Mouse (Mus musculus): ENCODE results near the gene Ccdc38. TPM values are rescaled to one million over a fixed set of nuclear protein-coding genes. Genes with fewer than 3 reads are reported as not detected.

The Ccdc38 gene
- polyA plus RNA-seq, 1 experiment from 2014 or later: 0.68 TPM

GRCm38 (mm10) chr10:93520994-93521393, 19.4 kb upstream of the Ccdc38 start:
- 75% methylated on average over 4 of the region's 4 CpGs for WGBS

GRCm38 (mm10) chr10:93525329-93525728, 15.1 kb upstream of the Ccdc38 start:
- Histone ChIP-seq H3K36me3 (no peaks in the 10 kb centered on the region), H3K9ac (replicated peaks) (no peak overlapping the region), H3K4me1 (no peaks in the 10 kb centered on the region), H3K27ac (replicated peaks) (no peak overlapping the region), H3K9me3 (peaks cover 6% of the 10 kb centered on the region), H3K27me3 (no peaks in the 10 kb centered on the region), H3K4me2 (replicated peaks) (no peak overlapping the region), H3K4me3 (no peak overlapping the region)
- 86% methylated on average over 1 of the region's 1 CpGs for WGBS
- ATAC-seq (ENCODE audit: low FRiP score, low read depth): no peak

More at GRCm38 (mm10) chr10:93520994-93521393, 19.4 kb upstream of the Ccdc38 start:
- ATAC-seq (ENCODE audit: low FRiP score, low read depth): no peak
- Histone ChIP-seq H3K27me3 (no peaks in the 10 kb centered on the region), H3K4me3 (no peak overlapping the region), H3K4me1 (no peaks in the 10 kb centered on the region), H3K9me3 (no peaks in the 10 kb centered on the region), H3K36me3 (no peaks in the 10 kb centered on the region), H3K9ac (replicated peaks) (no peak overlapping the region), H3K4me2 (replicated peaks) (no peak overlapping the region), H3K27ac (replicated peaks) (no peak overlapping the region)

DNA sequence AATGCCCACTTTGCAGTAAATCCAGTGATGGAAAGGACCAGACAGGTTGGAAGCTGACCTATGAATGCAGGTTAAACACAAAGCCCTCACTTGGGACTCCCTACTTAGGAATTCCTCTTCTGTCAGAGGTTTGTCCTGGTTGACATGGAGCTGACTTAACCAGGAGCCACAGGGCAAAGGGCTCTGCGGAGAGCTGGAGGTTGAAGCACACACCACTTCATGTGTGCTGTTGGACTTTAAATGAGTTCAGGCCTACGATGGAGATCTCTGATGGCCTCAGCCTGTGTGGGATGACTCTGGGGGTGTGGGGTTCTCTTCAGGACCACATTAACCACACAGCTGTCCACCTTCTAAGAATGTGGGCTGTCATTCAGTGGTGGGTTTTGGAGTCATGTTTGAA, 2.1 kb upstream of the Ccdc38 start:
- H3K4me2 ChIP-seq (replicated peaks): no peak overlapping the region
- no peak overlapping the region for H3K9ac ChIP-seq (replicated peaks)
- no peaks in the 10 kb centered on the region for H3K9me3 ChIP-seq
- 94% methylated on average over 2 of the region's 2 CpGs for WGBS
- no peak overlapping the region for H3K27ac ChIP-seq (replicated peaks)
- no peak overlapping the region for H3K4me3 ChIP-seq
- peaks cover 45% of the 10 kb centered on the region for H3K27me3 ChIP-seq
- no peaks in the 10 kb centered on the region for H3K36me3 ChIP-seq
- peaks cover 18% of the 10 kb centered on the region for H3K4me1 ChIP-seq
- ATAC-seq (ENCODE audit: low FRiP score, low read depth): no peak

- Histone ChIP-seq H3K9me3 (no peaks in the 10 kb centered on the region), H3K36me3 (no peaks in the 10 kb centered on the region), H3K4me2 (replicated peaks) (no peak overlapping the region), H3K4me1 (peaks cover 18% of the 10 kb centered on the region), H3K27me3 (peaks cover 45% of the 10 kb centered on the region), H3K9ac (replicated peaks) (no peak overlapping the region), H3K4me3 (no peak overlapping the region), H3K27ac (replicated peaks) (no peak overlapping the region)
- WGBS: 59% methylated on average over 6 of the region's 6 CpGs
- ATAC-seq (ENCODE audit: low FRiP score, low read depth): no peak
Observed at GRCm38 (mm10) chr10:93538818-93539217, 1.6 kb upstream of the Ccdc38 start.

GRCm38 (mm10) chr10:93539775-93540430, 529 bp upstream of the Ccdc38 start, which contains the start of gene Amdhd1:
TSS of gene Amdhd1 (minus strand) at chr10:93540033.
- Histone ChIP-seq H3K4me2 (replicated peaks) (peak within 1 kb of the TSS; percentile 56), H3K27me3 (peaks cover 35% of the 10 kb centered on the region), H3K9ac (replicated peaks) (peak within 1 kb of the TSS; percentile 39; the same call in 1 of the 2 replicates), H3K36me3 (no peaks in the 10 kb centered on the region), H3K27ac (replicated peaks) (no peak within 1 kb of the TSS), H3K4me3 (peak within 1 kb of the TSS; percentile 34), H3K4me1 (peaks cover 12% of the 10 kb centered on the region; the same call in 1 of the 2 replicates), H3K9me3 (no peaks in the 10 kb centered on the region)
- peak; percentile 94 for ATAC-seq (ENCODE audit: low FRiP score, low read depth)
- WGBS: 4% methylated on average over 35 of the region's 35 CpGs

GRCm38 (mm10) chr10:93541585-93541984, 1.2 kb downstream of the Ccdc38 start:
- no peak for ATAC-seq (ENCODE audit: low FRiP score, low read depth)
- WGBS: 84% methylated on average over 1 of the region's 1 CpGs
- Histone ChIP-seq H3K4me1 (peaks cover 16% of the 10 kb centered on the region; the same call in 1 of the 2 replicates), H3K9ac (replicated peaks) (no peak overlapping the region), H3K9me3 (no peaks in the 10 kb centered on the region), H3K4me3 (no peak overlapping the region), H3K27me3 (peaks cover 23% of the 10 kb centered on the region), H3K4me2 (replicated peaks) (no peak overlapping the region), H3K27ac (replicated peaks) (no peak overlapping the region), H3K36me3 (no peaks in the 10 kb centered on the region)

- H3K27me3 ChIP-seq: peaks cover 22% of the 10 kb centered on the region
- H3K4me1 ChIP-seq: peaks cover 16% of the 10 kb centered on the region; the same call in 1 of the 2 replicates
- 27% methylated on average over 4 of the region's 4 CpGs for WGBS
- no peak overlapping the region for H3K4me2 ChIP-seq (replicated peaks)
- H3K4me3 ChIP-seq: no peak overlapping the region
- no peaks in the 10 kb centered on the region for H3K36me3 ChIP-seq
- no peak overlapping the region for H3K9ac ChIP-seq (replicated peaks)
- H3K9me3 ChIP-seq: no peaks in the 10 kb centered on the region
- H3K27ac ChIP-seq (replicated peaks): no peak overlapping the region
- ATAC-seq (ENCODE audit: low FRiP score, low read depth): no peak
Observed at GRCm38 (mm10) chr10:93542356-93542755, 1.9 kb downstream of the Ccdc38 start.

GRCm38 (mm10) chr10:93543176-93543575, 2.7 kb downstream of the Ccdc38 start:
- peaks cover 14% of the 10 kb centered on the region for H3K27me3 ChIP-seq
- 54% methylated on average over 6 of the region's 6 CpGs for WGBS
- H3K9ac ChIP-seq (replicated peaks): no peak overlapping the region
- H3K27ac ChIP-seq (replicated peaks): no peak overlapping the region
- H3K36me3 ChIP-seq: no peaks in the 10 kb centered on the region
- no peaks in the 10 kb centered on the region for H3K9me3 ChIP-seq
- no peak overlapping the region for H3K4me2 ChIP-seq (replicated peaks)
- peaks cover 16% of the 10 kb centered on the region; the same call in 1 of the 2 replicates for H3K4me1 ChIP-seq
- ATAC-seq (ENCODE audit: low FRiP score, low read depth): no peak
- H3K4me3 ChIP-seq: no peak overlapping the region

DNA sequence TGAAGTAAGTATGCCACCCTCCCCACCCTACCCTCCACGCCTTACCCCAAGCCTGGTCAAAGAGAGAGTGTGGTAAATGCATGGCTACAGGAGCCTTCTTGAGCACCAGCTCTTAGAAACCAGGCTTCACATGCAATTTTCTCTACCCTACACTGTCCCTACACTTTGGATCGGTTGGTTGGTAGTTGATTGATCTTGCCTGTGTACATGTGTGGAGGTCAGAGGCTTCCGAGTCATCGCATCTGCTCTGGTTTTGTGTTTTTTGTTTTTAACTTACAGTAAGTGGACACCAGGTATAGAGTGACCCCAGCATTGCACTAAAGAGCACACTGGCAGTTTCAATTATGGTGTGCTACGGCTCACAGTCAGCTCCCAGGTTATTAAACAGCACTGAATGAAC, 3.7 kb downstream of the Ccdc38 start:
- H3K9ac ChIP-seq (replicated peaks): no peak overlapping the region
- H3K4me1 ChIP-seq: peaks cover 16% of the 10 kb centered on the region
- H3K36me3 ChIP-seq: no peaks in the 10 kb centered on the region
- no peaks in the 10 kb centered on the region for H3K9me3 ChIP-seq
- no peak overlapping the region for H3K27ac ChIP-seq (replicated peaks)
- ATAC-seq (ENCODE audit: low FRiP score, low read depth): no peak
- H3K27me3 ChIP-seq: peaks cover 7% of the 10 kb centered on the region; the same call in 1 of the 2 replicates
- 80% methylated on average over 5 of the region's 5 CpGs for WGBS
- no peak overlapping the region for H3K4me2 ChIP-seq (replicated peaks)
- no peak overlapping the region for H3K4me3 ChIP-seq

DNA sequence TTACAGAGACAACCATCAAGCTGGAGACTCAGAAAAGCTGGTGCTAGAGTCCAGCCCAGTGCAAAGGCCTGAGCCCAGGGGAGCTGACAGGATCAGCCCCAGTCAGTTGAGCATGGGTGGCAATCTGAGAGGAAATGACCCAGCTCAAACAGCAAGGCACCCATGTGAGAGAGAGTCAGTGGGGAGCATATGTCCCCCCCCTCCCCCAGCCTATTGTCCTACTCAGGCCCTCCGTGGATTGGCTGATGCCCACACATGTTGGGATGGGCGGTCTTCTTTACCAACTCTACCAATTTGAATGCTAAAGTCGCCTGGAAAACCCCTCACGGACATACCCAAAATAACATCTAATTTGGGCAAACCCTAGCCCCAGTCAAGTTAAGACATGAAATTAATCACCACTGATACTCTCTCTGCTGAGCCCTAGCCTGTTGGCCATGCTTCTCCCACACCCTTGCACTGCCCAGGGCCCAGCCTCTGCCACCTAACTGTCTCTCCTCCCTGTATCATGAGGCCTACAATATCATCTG, 7.4 kb downstream of the Ccdc38 start:
- peaks cover 4% of the 10 kb centered on the region; the same call in 1 of the 2 replicates for H3K4me1 ChIP-seq
- H3K4me2 ChIP-seq (replicated peaks): no peak overlapping the region
- no peaks in the 10 kb centered on the region for H3K27me3 ChIP-seq
- WGBS: 86% methylated on average over 4 of the region's 4 CpGs
- no peaks in the 10 kb centered on the region for H3K9me3 ChIP-seq
- ATAC-seq (ENCODE audit: low FRiP score, low read depth): no peak
- H3K27ac ChIP-seq (replicated peaks): no peak overlapping the region
- no peaks in the 10 kb centered on the region for H3K36me3 ChIP-seq
- H3K9ac ChIP-seq (replicated peaks): no peak overlapping the region
- H3K4me3 ChIP-seq: no peak overlapping the region

GRCm38 (mm10) chr10:93548991-93549390, 8.6 kb downstream of the Ccdc38 start:
- Histone ChIP-seq H3K36me3 (no peaks in the 10 kb centered on the region), H3K4me3 (no peak overlapping the region), H3K9me3 (no peaks in the 10 kb centered on the region), H3K27me3 (no peaks in the 10 kb centered on the region), H3K27ac (replicated peaks) (no peak overlapping the region), H3K4me2 (replicated peaks) (no peak overlapping the region), H3K4me1 (peaks cover 4% of the 10 kb centered on the region; the same call in 1 of the 2 replicates), H3K9ac (replicated peaks) (no peak overlapping the region)
- ATAC-seq (ENCODE audit: low FRiP score, low read depth): 0 out of 2 replicates have a peak, but pooled peaks have one; percentile 30
- 15% methylated on average over 7 of the region's 7 CpGs for WGBS

DNA sequence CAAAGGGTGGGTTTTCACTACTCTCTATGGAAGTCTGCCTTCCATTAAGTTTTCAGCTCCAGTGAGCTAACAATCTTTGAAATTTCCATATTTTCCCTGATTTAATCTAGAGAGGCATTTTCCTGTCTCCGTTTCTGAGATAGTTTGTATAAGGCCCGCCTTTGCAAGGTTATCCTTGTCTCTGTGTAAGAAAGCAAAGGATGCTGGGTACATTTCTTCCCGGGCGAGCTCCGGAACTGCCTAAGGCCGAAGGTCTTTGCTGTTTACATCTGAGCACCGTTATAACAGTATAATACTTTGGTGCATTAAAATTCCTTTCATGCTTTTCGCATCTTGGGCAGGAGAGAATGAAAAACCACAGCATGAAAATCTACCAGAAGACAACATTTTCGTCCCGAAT, 9.4 kb downstream of the Ccdc38 start:
- H3K4me2 ChIP-seq (replicated peaks): no peak overlapping the region
- ATAC-seq (ENCODE audit: low FRiP score, low read depth): no peak
- no peaks in the 10 kb centered on the region for H3K9me3 ChIP-seq
- H3K4me3 ChIP-seq: no peak overlapping the region
- WGBS: 87% methylated on average over 10 of the region's 10 CpGs
- no peaks in the 10 kb centered on the region for H3K27me3 ChIP-seq
- no peak overlapping the region for H3K27ac ChIP-seq (replicated peaks)
- peaks cover 4% of the 10 kb centered on the region; the same call in 1 of the 2 replicates for H3K4me1 ChIP-seq
- no peak overlapping the region for H3K9ac ChIP-seq (replicated peaks)
- H3K36me3 ChIP-seq: no peaks in the 10 kb centered on the region

Data from midbrain, embryonic 12.5 days (tissue).